Comparison of ENCODE assay signal across 23 mouse cellular contexts in genomic region chr7:69925261-69925660, GRCm38 (mm10).
"Had no signal": no experiment of that assay in that cellular context is flagged by ENCODE, and none has a peak within 500 bp of the region (broad histone marks: within the 10 kb centered on the region; RNA-seq: fewer than 3 reads in every experiment).

No protein-coding gene starts in this region.

- H3K27me3 ChIP-seq: heart, embryonic 13.5 days; heart, embryonic 15.5 days; hindbrain, embryonic 12.5 days; intestine, embryonic 15.5 days; limb, embryonic 12.5 days; liver, embryonic 13.5 days had no signal

- H3K4me3 ChIP-seq: gastrocnemius, adult 2 months; heart, adult 2 months; heart, embryonic 13.5 days; heart, embryonic 15.5 days; hindbrain, embryonic 10.5 days; hindbrain, embryonic 12.5 days; intestine, embryonic 15.5 days; layer of hippocampus, adult 2 months; left cerebral cortex, adult 2 months; limb, embryonic 10.5 days; limb, embryonic 12.5 days; liver, embryonic 13.5 days had no signal

- H3K27ac ChIP-seq: gastrocnemius, adult 2 months; heart, adult 2 months; heart, embryonic 13.5 days; heart, embryonic 15.5 days; hindbrain, embryonic 10.5 days; hindbrain, embryonic 12.5 days; hindbrain, embryonic 14.5 days; intestine, embryonic 15.5 days; layer of hippocampus, adult 2 months; left cerebral cortex, adult 2 months; limb, embryonic 10.5 days; limb, embryonic 12.5 days; liver, embryonic 13.5 days had no signal

- H3K4me1 ChIP-seq: heart, embryonic 13.5 days; heart, embryonic 15.5 days; hindbrain, embryonic 12.5 days; intestine, embryonic 15.5 days; limb, embryonic 10.5 days; limb, embryonic 12.5 days; liver, embryonic 13.5 days had no signal

- DNase-seq: gastrocnemius, adult 2 months; gastrocnemius, postnatal 10 days; gastrocnemius, postnatal 25 days; heart, adult 2 months; heart, postnatal 14 days; heart, postnatal 4 days; kidney, adult 18-20 months; kidney, adult 8-10 months; kidney, postnatal 10 days; kidney, postnatal 25 days; kidney, postnatal 4 days; liver; liver, embryonic 13.5 days had no signal

- H3K36me3 ChIP-seq: heart, embryonic 13.5 days; heart, embryonic 15.5 days; hindbrain, embryonic 10.5 days; hindbrain, embryonic 12.5 days; intestine, embryonic 15.5 days; limb, embryonic 10.5 days; limb, embryonic 12.5 days; liver, embryonic 13.5 days had no signal
